Mouse (Mus musculus): Measurements from ENCODE around the gene Mafb.

Gene Mafb

DNA sequence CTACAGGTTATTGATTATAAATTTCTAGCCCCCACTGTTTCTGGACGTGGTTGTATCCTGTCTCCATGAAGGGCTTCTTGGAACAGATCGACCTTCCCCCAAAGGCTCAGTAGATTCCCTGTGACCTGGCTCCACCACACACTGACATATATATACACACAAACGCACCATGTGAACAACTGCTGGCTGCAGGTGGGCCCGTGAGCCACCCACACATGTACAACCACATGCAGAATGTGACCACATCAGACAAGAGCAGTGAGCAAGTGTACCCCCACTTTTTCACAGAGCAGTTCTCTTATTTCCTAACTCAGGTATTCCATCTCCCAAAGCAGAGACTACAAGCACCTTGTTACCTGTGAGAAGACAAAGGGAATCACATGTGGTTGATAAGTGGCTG is 39.1 kb downstream of the Mafb start:
- in situ Hi-C loops (cut with MboI, MseI) = no loop called here

DNA sequence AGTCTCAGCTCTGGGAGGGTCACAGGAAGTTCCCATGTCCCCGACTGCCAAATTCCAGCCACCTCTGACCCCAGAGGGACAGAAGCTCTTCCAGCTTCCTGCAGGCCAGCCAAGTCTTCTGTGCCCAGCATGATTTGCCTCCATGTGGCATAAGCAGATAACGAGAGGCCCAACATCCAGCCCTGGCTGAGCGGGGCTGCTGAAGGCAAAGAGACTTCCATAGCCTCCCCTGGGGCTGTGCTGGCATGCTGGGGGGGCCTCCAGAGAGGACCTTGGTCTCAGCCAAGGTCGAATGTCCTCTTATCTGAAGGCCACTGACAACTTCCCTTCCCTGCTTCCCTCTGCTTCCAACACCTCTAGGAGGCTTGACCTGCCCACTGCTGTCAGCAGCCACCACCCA is 39.7 kb downstream of the Mafb start:
- in situ Hi-C loops (cut with MboI, MseI) = no loop called here

DNA sequence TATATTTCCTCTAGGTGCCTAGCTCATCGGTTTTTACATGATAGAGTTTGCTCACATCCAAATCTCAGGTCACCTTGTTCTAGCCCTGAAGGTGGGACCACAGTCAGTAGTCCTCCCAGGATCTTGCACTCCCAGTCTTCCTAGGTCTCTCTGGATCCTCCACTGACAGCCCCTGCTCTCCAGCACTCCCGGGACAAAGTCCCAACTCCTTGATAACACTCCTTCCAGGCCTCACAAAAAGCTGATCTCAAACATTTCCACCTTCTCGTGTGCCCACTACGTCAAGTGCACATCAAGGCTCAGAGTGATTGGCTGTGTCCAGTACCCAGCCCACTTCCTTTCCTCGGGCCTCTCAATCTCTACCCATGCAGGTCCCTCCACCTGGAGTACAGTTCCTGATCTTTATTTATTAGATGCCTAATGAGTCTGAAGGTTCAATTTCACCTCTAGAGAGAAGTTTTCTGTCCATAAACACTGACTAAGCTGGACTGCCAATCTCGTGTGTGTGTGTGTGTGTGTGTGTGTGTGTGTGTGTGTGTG is 41.7 kb downstream of the Mafb start:
- in situ Hi-C loops (cut with MboI, MseI) = no loop called here

DNA sequence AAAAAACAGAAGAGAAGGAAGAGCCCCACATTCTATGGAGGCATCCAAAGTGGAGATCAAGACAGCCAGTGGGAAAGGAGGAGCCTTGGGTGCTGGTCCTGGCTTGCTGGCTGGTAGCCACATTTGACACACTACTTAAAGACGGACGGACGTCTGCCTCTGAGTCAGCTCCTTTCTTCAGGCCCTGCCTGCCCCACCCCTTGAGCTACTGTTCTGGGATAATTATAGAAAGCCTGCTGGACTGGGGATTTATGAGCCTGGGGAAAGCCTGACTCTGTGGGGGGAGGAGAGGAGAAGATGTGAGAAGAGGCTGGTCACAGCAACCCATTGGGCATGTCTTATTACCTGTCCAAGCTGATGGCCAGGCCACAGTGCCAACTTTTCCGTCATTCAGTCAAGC is 45.0 kb downstream of the Mafb start:
- in situ Hi-C loops (cut with MboI, MseI) = no loop called here

DNA sequence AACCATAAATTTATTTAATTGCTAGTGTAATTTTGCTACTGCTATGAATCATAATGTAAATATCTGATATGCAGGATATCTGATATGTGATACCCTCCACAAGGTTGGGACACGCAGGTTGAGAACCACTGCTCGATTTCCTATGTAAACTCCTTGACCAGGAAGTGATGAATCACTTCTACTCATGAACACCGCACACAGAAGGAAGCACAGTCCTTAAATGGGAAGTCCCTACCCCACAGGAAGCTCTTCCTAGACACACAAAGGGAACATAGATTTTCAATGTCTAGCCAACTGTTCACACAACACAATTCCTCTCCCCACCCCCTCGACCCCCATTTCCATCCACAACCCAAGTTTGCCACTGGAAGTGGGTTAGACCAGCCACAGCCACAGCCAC is 48.6 kb downstream of the Mafb start:
- in situ Hi-C loops (cut with MboI, MseI) = no loop called here
